14 mouse cellular contexts compared by ENCODE assay signal in genomic region chr8:11234151-11234878, GRCm38 (mm10).
DNase-seq lines count a peak whose midpoint lies in the region; ATAC-seq and TF ChIP-seq lines count a peak whose summit lies in the region.
"Had no signal": no experiment of that assay in that cellular context is flagged by ENCODE, and none has a peak within 500 bp of the region (broad histone marks: within the 10 kb centered on the region; RNA-seq: fewer than 3 reads in every experiment).

No protein-coding gene starts in this region.

- TF ChIP-seq POLR2A in lung, adult 2 months (IDR thresholded peaks at IDR 0.05; ENCODE audit: borderline replicate concordance, extremely low read depth, low read depth, low read length) = no peak

- no peaks in the 10 kb centered on the region for H3K27me3 ChIP-seq in lung, embryonic 15.5 days
- H3K27me3 ChIP-seq in limb, embryonic 10.5 days (ENCODE audit: low read depth, poor library complexity, severe bottlenecking) = no peaks in the 10 kb centered on the region
- H3K27me3 ChIP-seq: heart, embryonic 15.5 days; liver, embryonic 15.5 days; neural tube, embryonic 15.5 days had no signal

- H3K9me3 ChIP-seq in lung, embryonic 15.5 days = no peaks in the 10 kb centered on the region
- H3K9me3 ChIP-seq in limb, embryonic 10.5 days (replicated peaks) = no peaks in the 10 kb centered on the region
- H3K9me3 ChIP-seq: heart, embryonic 15.5 days; liver, embryonic 15.5 days; neural tube, embryonic 15.5 days had no signal

- H3K4me3 ChIP-seq in lung, adult 2 months (replicated peaks; ENCODE audit: extremely low read depth, low read depth, low read length) = no peak overlapping the region
- H3K4me3 ChIP-seq in lung, embryonic 15.5 days = no peak overlapping the region
- H3K4me3 ChIP-seq in limb, embryonic 10.5 days = no peak overlapping the region
- H3K4me3 ChIP-seq: heart, embryonic 15.5 days; liver, embryonic 15.5 days; neural tube, embryonic 15.5 days had no signal

- WGBS in lung, adult 2 months = 44% methylated on average over 10 of the region's 10 CpGs
- 49% methylated on average over 10 of the region's 10 CpGs for WGBS in lung, embryonic 15.5 days
- WGBS in limb, embryonic 10.5 days = 64% methylated on average over 10 of the region's 10 CpGs

- H3K36me3 ChIP-seq in lung, embryonic 15.5 days = peaks cover 79% of the 10 kb centered on the region
- peaks cover 94% of the 10 kb centered on the region for H3K36me3 ChIP-seq in limb, embryonic 10.5 days
- H3K36me3 ChIP-seq: liver, embryonic 15.5 days; neural tube, embryonic 15.5 days had no signal

- ATAC-seq in lung, embryonic 15.5 days (ENCODE audit: borderline replicate concordance, extremely low read depth, low FRiP score, low TSS enrichment) = peak; percentile 51; the same call in 1 of the 2 replicates
- ATAC-seq: forebrain, postnatal 0 days had no signal

- H3K9ac ChIP-seq in lung, embryonic 15.5 days = no peak overlapping the region; the same call in 1 of the 2 replicates
- H3K9ac ChIP-seq: forebrain, postnatal 0 days; heart, embryonic 15.5 days; liver, embryonic 15.5 days; neural tube, embryonic 15.5 days had no signal

- no peak overlapping the region; the same call in 1 of the 2 replicates for H3K27ac ChIP-seq in lung, embryonic 15.5 days
- no peak overlapping the region for H3K27ac ChIP-seq in limb, embryonic 10.5 days
- H3K27ac ChIP-seq: heart, embryonic 15.5 days; liver, embryonic 15.5 days; neural tube, embryonic 15.5 days had no signal

- no peak for TF ChIP-seq CTCF in lung, adult 2 months (IDR thresholded peaks at IDR 0.05; ENCODE audit: insufficient read depth, low read length)

- peaks cover 3% of the 10 kb centered on the region; the same call in 1 of the 2 replicates for H3K4me1 ChIP-seq in lung, adult 2 months (ENCODE audit: control insufficient read depth, insufficient read depth, low read length)
- H3K4me1 ChIP-seq in lung, embryonic 15.5 days = no peaks in the 10 kb centered on the region
- H3K4me1 ChIP-seq in limb, embryonic 10.5 days = 0 out of 2 replicates have a peak, but pooled peaks cover 2% of the 10 kb centered on the region
- H3K4me1 ChIP-seq: heart, embryonic 15.5 days had no signal

- no peak overlapping the region for H3K4me2 ChIP-seq in lung, embryonic 15.5 days
- H3K4me2 ChIP-seq: heart, embryonic 15.5 days; liver, embryonic 15.5 days; neural tube, embryonic 15.5 days had no signal

- peak; percentile 65 to 84 for DNase-seq in adrenal gland, adult (ENCODE audit: inconsistent age in 2 of 2, low spot score in 1 of 2)
- DNase-seq in adrenal gland, postnatal 25 days = no peak
- DNase-seq in lung, adult 18-20 months = peak; percentile 40 to 71
- DNase-seq in lung, adult 2 months = no peak
- no peak for DNase-seq in limb, embryonic 10.5 days (ENCODE audit: low spot score)
- DNase-seq in urinary bladder, postnatal 36 days (ENCODE audit: low spot score in 2 of 2) = no peak
- DNase-seq in spleen, postnatal 36 days (ENCODE audit: low spot score in 2 of 2) = no peak
- DNase-seq: cerebellum, postnatal 10 days; forebrain, postnatal 0 days; gastrocnemius, postnatal 25 days had no signal

Comparison
In these comparisons a context has a peak if more than half of its experiments do, and no peak if none do; other contexts are left out.
1. DNase-seq: peak in adrenal gland, adult (2 of 2) and lung, adult 18-20 months (2 of 2); none in adrenal gland, postnatal 25 days (single experiment), lung, adult 2 months (single experiment), limb, embryonic 10.5 days (single experiment), urinary bladder, postnatal 36 days (0 of 2) and spleen, postnatal 36 days (0 of 2).